Mouse (Mus musculus) ES-Bruce4 (cell line): ENCODE data around the gene Lyrm1. TPM values are rescaled to one million over a fixed set of nuclear protein-coding genes. Genes with fewer than 3 reads are reported as not detected.

Source experiments
- H3K27ac ChIP-seq: 2 replicates; pipeline ENCODE4 v1.5.1; 2012; ENCODE audit warnings: low read length, inconsistent platforms; ENCODE audit not compliant: insufficient read depth
- H3K27me3 ChIP-seq: 2 replicates; pipeline ENCODE4 v1.6.1; 2012; ENCODE audit warnings: mild to moderate bottlenecking, low read length, inconsistent platforms; ENCODE audit not compliant: control insufficient read depth, poor library complexity, insufficient read depth, severe bottlenecking
- H3K36me3 ChIP-seq: 2 replicates; pipeline ENCODE4 v1.6.1; 2012; ENCODE audit warnings: inconsistent platforms, mild to moderate bottlenecking, low read length, moderate library complexity; ENCODE audit not compliant: control insufficient read depth, poor library complexity, insufficient read depth, severe bottlenecking
- H3K4me1 ChIP-seq: one replicate; pipeline ENCODE4 v1.8.1; 2011; ENCODE audit warnings: low read length; ENCODE audit not compliant: control insufficient read depth, insufficient read depth
- H3K4me3 ChIP-seq: 2 replicates; pipeline ENCODE4 v1.5.1; 2011; ENCODE audit warnings: low read depth, mild to moderate bottlenecking, low read length
- H3K9ac ChIP-seq: 2 replicates; pipeline ENCODE4 v1.6.1; 2012; ENCODE audit warnings: low read depth, mild to moderate bottlenecking, inconsistent platforms; ENCODE audit not compliant: poor library complexity, severe bottlenecking
- H3K9me3 ChIP-seq: replicated peaks from 2 replicates; pipeline ENCODE4 v1.6.1; 2012; ENCODE audit warnings: mild to moderate bottlenecking, low read length, inconsistent platforms; ENCODE audit not compliant: control insufficient read depth, poor library complexity, insufficient read depth, severe bottlenecking
- CTCF ChIP-seq: IDR thresholded peaks from one replicate; pipeline ENCODE4 v1.8.1; 2011; ENCODE audit warnings: low read depth, low read length
- EP300 ChIP-seq: IDR thresholded peaks from 2 replicates; pipeline ENCODE4 v1.6.1; 2011; ENCODE audit warnings: low read depth, low read length; ENCODE audit not compliant: insufficient read depth
- POLR2A ChIP-seq: IDR thresholded peaks from one replicate; pipeline ENCODE4 v1.8.1; 2011; ENCODE audit warnings: low read length; ENCODE audit not compliant: insufficient read depth
- polyA plus RNA-seq: library from polyadenylated mRNA; stranded (reverse); fragments of >200 nt; gene quantifications from 2 replicates; pipeline ENCODE4 v1.2.4, GENCODE M21; 2011; ENCODE audit warnings: low read depth; ENCODE audit not compliant: missing spikeins, insufficient read depth, insufficient read length

Lyrm1 gene
- polyA plus RNA-seq, 1 experiment: 7.2 TPM

DNA sequence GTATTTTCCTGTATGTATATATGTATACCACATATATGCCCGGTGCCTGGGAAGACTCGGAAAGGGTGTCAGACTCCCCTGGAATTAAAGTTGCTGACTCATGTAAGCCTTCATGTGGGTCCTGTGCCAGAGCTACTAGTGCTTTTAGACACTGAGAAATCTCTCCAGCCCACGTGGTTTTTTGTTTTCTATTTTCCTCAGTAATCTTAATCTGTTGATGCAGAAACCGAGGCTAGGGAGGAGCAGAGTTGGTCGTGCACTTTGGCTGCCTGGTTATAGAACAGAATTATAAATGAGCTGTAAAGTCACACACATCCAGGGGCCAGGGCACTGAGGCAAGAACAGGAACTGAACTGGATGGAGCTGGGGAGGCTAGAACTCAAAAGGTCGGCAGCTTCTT, 64.3 kb downstream of the Lyrm1 start:
- no peak overlapping the region for H3K9ac ChIP-seq
- no peaks in the 10 kb centered on the region for H3K36me3 ChIP-seq
- H3K27me3 ChIP-seq: no peaks in the 10 kb centered on the region
- no peak overlapping the region for H3K4me3 ChIP-seq
- no peak overlapping the region for H3K27ac ChIP-seq
- H3K4me1 ChIP-seq: no peaks in the 10 kb centered on the region
- H3K9me3 ChIP-seq: no peaks in the 10 kb centered on the region
- TF ChIP-seq CTCF (no peak), POLR2A (no peak), EP300 (no peak)

DNA sequence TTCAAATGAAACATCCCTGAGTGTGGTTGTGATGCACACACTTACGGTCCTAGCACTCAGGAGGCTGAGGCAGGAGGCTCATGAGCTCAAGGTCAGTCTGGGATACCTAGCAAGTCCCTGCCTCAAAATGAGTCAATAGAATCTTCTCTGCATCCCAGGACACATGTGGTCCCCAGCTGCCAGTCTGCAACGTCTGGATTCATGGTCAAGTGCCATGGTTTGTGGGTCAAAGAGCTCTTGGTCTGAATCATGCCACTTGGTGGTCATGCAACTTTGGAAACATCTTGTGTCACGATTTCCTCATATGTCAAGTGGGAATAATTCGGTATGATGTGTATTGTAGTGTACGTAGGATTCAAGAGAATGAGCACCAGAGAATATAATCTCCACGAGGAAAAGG, 64.9 kb downstream of the Lyrm1 start:
- no peaks in the 10 kb centered on the region for H3K36me3 ChIP-seq
- no peaks in the 10 kb centered on the region for H3K27me3 ChIP-seq
- no peak overlapping the region for H3K9ac ChIP-seq
- H3K9me3 ChIP-seq: no peaks in the 10 kb centered on the region
- H3K4me3 ChIP-seq: no peak overlapping the region
- no peak for TF ChIP-seq POLR2A
- TF ChIP-seq CTCF: no peak
- no peak for TF ChIP-seq EP300
- H3K4me1 ChIP-seq: no peaks in the 10 kb centered on the region
- no peak overlapping the region for H3K27ac ChIP-seq

DNA sequence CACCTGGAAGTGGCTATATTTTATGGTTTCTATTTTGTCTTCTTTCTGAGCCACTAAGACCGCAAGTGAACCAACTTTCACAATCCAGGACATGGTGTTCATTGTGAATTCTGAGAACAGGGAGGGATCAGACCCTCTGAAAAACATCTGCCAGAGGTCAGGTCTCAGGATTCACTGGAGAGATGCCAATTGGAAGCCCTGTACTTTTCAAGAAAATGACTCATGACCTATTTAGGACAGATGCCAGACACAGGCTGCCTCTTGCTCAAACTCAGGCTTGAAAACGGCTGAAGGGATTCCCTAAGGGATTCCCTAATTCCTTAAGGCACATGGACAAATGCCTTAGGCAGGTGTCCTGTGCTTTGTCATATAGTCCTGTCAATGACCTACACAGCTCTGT, 65.4 kb downstream of the Lyrm1 start:
- no peaks in the 10 kb centered on the region for H3K9me3 ChIP-seq
- no peaks in the 10 kb centered on the region for H3K4me1 ChIP-seq
- no peaks in the 10 kb centered on the region for H3K36me3 ChIP-seq
- H3K27me3 ChIP-seq: no peaks in the 10 kb centered on the region
- H3K4me3 ChIP-seq: no peak overlapping the region
- no peak for TF ChIP-seq POLR2A
- no peak for TF ChIP-seq CTCF
- no peak for TF ChIP-seq EP300
- no peak overlapping the region for H3K9ac ChIP-seq
- no peak overlapping the region for H3K27ac ChIP-seq

DNA sequence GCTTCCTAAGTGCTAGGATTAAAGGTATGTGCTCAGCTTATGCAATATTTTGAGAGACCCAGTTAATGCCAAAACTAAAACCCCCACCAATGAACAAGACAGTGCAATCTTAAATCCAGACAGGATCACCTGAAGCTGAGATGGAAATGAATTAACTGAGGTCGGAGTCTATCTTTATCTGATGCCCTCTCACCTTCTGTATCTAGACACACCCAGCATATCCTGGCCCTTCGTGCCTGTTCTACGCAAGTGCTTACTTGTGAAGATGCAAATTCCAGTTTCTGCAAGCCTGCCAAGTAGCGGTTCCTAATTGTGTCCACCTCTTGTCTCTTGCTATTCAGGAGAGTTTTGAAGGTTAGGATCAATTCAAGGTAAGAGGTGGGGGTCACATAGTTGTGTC, 69.5 kb downstream of the Lyrm1 start:
- H3K4me3 ChIP-seq: no peak overlapping the region
- H3K9ac ChIP-seq: no peak overlapping the region
- H3K4me1 ChIP-seq: no peaks in the 10 kb centered on the region
- no peak for TF ChIP-seq EP300
- TF ChIP-seq POLR2A: no peak
- no peak for TF ChIP-seq CTCF
- H3K36me3 ChIP-seq: no peaks in the 10 kb centered on the region
- no peak overlapping the region for H3K27ac ChIP-seq
- H3K9me3 ChIP-seq: no peaks in the 10 kb centered on the region
- H3K27me3 ChIP-seq: no peaks in the 10 kb centered on the region

DNA sequence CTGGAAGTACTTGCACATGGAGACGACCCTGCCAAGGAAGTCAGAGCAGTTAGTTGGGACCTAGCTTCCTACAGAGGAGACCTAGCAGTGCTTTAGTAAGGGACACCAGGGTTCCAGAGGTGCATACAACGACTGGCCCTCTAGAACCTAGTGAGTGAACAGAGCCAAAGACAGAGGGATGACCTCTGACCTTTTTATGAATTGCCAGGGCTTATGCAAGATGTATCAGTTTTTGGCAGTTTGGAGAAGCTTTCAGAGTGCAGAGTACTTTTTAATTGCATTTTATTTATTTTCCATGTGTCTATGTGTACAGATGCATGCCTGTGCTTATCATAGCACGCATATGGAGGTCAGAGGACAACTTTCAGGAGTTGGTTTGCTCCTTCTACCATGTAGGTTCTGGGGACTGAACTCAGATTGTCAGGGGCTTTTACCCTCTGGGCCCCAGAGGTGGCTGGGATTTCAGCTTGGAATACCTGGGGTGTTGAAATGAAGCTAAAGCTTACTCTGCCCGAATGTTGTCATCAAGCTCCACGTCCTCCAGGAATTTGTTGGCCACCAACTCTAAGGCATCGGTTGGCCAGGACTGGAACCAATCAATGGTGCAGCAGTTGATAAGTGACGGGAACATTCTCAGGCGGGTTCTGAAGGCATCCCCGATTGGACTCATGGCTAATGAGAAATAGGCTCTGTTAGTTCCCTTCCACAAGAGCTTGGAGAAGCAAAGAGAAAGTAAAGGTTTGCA, 70.2 kb downstream of the Lyrm1 start:
- H3K4me3 ChIP-seq: no peak overlapping the region
- H3K9me3 ChIP-seq: no peaks in the 10 kb centered on the region
- H3K27ac ChIP-seq: no peak overlapping the region
- no peaks in the 10 kb centered on the region for H3K36me3 ChIP-seq
- no peaks in the 10 kb centered on the region for H3K27me3 ChIP-seq
- TF ChIP-seq EP300 (no peak), CTCF (no peak), POLR2A (no peak)
- H3K4me1 ChIP-seq: no peaks in the 10 kb centered on the region
- H3K9ac ChIP-seq: no peak overlapping the region

DNA sequence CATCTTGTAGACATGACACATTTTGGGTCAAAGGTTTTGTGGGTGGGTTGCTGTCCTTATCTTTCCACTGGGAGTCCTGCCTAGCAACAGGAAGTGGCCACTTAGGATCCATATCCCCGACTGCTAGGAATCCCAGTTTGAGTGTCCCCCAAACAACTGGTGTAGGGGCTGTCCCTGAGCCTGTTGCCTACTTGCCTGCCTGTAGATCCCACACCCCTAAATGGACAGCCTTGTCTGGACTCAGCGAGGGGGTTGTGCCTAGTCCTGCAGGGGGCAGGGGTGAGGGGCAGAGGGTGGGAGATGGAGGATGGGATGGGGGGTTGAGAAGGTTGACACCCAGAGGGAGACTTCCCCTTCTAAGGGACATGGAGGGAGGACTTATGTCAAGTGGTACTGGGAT, 73.7 kb downstream of the Lyrm1 start:
- Histone ChIP-seq H3K4me1 (no peaks in the 10 kb centered on the region), H3K9me3 (no peaks in the 10 kb centered on the region), H3K27ac (no peak overlapping the region), H3K36me3 (no peaks in the 10 kb centered on the region), H3K27me3 (no peaks in the 10 kb centered on the region), H3K9ac (no peak overlapping the region), H3K4me3 (no peak overlapping the region)
- no peak for TF ChIP-seq CTCF
- no peak for TF ChIP-seq POLR2A
- TF ChIP-seq EP300: no peak

DNA sequence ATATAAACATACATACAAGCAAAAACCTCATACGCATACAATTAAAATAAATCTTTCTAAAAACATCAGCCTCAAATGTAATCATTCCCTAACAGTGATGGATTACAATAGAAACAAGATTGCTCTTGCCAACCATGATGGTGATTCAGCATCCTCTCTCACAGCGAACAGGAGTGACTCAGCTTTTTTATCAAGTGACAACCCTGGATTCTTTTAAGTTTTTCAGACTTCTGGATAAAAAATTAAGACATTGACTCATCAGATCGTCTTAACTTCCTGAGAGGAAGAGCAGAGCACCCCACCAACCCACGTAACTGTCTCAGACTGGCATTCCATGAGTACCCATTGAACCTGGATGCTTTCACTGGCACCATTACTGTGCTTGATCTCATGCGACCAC, 78.6 kb downstream of the Lyrm1 start:
- H3K36me3 ChIP-seq: no peaks in the 10 kb centered on the region
- no peaks in the 10 kb centered on the region for H3K9me3 ChIP-seq
- TF ChIP-seq POLR2A (no peak), CTCF (no peak), EP300 (no peak)
- no peaks in the 10 kb centered on the region for H3K27me3 ChIP-seq
- no peak overlapping the region for H3K9ac ChIP-seq
- no peak overlapping the region for H3K4me3 ChIP-seq
- H3K4me1 ChIP-seq: no peaks in the 10 kb centered on the region
- H3K27ac ChIP-seq: no peak overlapping the region
